Mouse (Mus musculus): ENCODE measurements around the gene Slc35e3. TPM values are rescaled to one million over a fixed set of nuclear protein-coding genes. Genes with fewer than 3 reads are reported as not detected.
"Not testable (repeated sequence)": the region's sequence is repeated elsewhere in the genome, so short reads cannot be mapped to it uniquely, and the experiment has no call there.

Slc35e3 gene
- polyA plus RNA-seq, 1 experiment from 2014 or later: 22.2 TPM

GRCm38 (mm10) chr10:117747711-117748110, 1.5 kb upstream of the Slc35e3 start:
- Histone ChIP-seq H3K9me3 (replicated peaks; ENCODE audit: control insufficient read depth, low read length) (no peaks in the 10 kb centered on the region), H3K4me1 (ENCODE audit: control insufficient read depth, insufficient read depth, low read length) (no peaks in the 10 kb centered on the region), H3K4me2 (ENCODE audit: low read depth, low read length) (no peak overlapping the region), H3K9ac (replicated peaks; ENCODE audit: low read length) (no peak overlapping the region), H3K27ac (replicated peaks; ENCODE audit: low read depth, low read length) (no peak overlapping the region), H3K27me3 (ENCODE audit: control insufficient read depth, insufficient read depth, low read length) (no peaks in the 10 kb centered on the region), H3K36me3 (replicated peaks; ENCODE audit: control insufficient read depth, insufficient read depth, low read depth, low read length) (peaks cover 2% of the 10 kb centered on the region; the same call in 1 of the 2 replicates), H3K4me3 (ENCODE audit: low read depth, low read length) (no peak overlapping the region)
- no peak for DNase-seq (ENCODE audit: low spot score)
- WGBS: 86% methylated on average over 7 of the region's 7 CpGs
- no peak for ATAC-seq (replicated peaks; ENCODE audit: insufficient number of reproducible peaks, low FRiP score, low TSS enrichment, low read depth)

- Histone ChIP-seq H3K4me3 (ENCODE audit: low read depth, low read length) (peak overlapping the region; percentile 50), H3K9ac (replicated peaks; ENCODE audit: low read length) (peak overlapping the region; percentile 52), H3K4me2 (ENCODE audit: low read depth, low read length) (peak overlapping the region; percentile 60)
- not testable (repeated sequence) for H3K27ac ChIP-seq (replicated peaks; ENCODE audit: low read depth, low read length); H3K36me3 ChIP-seq (replicated peaks; ENCODE audit: control insufficient read depth, insufficient read depth, low read depth, low read length); H3K4me1 ChIP-seq (ENCODE audit: control insufficient read depth, insufficient read depth, low read length); H3K27me3 ChIP-seq (ENCODE audit: control insufficient read depth, insufficient read depth, low read length); H3K9me3 ChIP-seq (replicated peaks; ENCODE audit: control insufficient read depth, low read length)
- peak; percentile 14 for ATAC-seq (replicated peaks; ENCODE audit: insufficient number of reproducible peaks, low FRiP score, low TSS enrichment, low read depth)
- peak; percentile 17 for DNase-seq (ENCODE audit: low spot score)
- under 1% methylated on average over 14 of the region's 46 CpGs for WGBS
Measured at GRCm38 (mm10) chr10:117745570-117746296, 432 bp downstream of the Slc35e3 start.

- Histone ChIP-seq H3K4me1 (ENCODE audit: control insufficient read depth, insufficient read depth, low read length) (no peaks in the 10 kb centered on the region; the same call in 1 of the 2 replicates), H3K27me3 (ENCODE audit: control insufficient read depth, insufficient read depth, low read length) (no peaks in the 10 kb centered on the region), H3K36me3 (replicated peaks; ENCODE audit: control insufficient read depth, insufficient read depth, low read depth, low read length) (peaks cover 2% of the 10 kb centered on the region; the same call in 1 of the 2 replicates), H3K4me3 (ENCODE audit: low read depth, low read length) (no peak overlapping the region), H3K27ac (replicated peaks; ENCODE audit: low read depth, low read length) (no peak overlapping the region), H3K4me2 (ENCODE audit: low read depth, low read length) (no peak overlapping the region), H3K9ac (replicated peaks; ENCODE audit: low read length) (no peak overlapping the region), H3K9me3 (replicated peaks; ENCODE audit: control insufficient read depth, low read length) (no peaks in the 10 kb centered on the region)
- 86% methylated on average over 4 of the region's 4 CpGs for WGBS
- ATAC-seq (replicated peaks; ENCODE audit: insufficient number of reproducible peaks, low FRiP score, low TSS enrichment, low read depth) (no peak), DNase-seq (ENCODE audit: low spot score) (no peak)
Measured at GRCm38 (mm10) chr10:117743917-117744316, 2.2 kb downstream of the Slc35e3 start.

DNA sequence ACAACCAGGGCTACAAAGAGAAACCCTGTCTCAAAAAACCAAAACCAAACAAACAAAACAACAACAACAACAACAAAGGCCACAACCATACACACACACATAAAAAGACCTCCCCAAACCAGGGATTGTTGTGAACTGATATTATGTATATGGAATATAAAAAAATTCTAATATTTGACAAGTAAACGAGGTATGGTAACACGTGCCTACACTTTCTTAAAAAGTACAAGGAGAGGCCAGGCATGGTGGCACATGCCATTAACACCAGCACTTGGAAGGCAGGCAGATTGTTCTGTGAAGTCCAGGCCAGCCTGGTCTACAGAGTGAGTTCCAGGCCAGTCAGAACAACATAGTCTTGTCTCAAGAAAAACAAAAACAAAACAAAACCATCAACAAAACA, 3.0 kb downstream of the Slc35e3 start:
- no peak for ATAC-seq (replicated peaks; ENCODE audit: insufficient number of reproducible peaks, low FRiP score, low TSS enrichment, low read depth)
- H3K9me3 ChIP-seq (replicated peaks; ENCODE audit: control insufficient read depth, low read length): no peaks in the 10 kb centered on the region
- H3K27ac ChIP-seq (replicated peaks; ENCODE audit: low read depth, low read length): no peak overlapping the region
- 90% methylated on average over 2 of the region's 2 CpGs for WGBS
- H3K36me3 ChIP-seq (replicated peaks; ENCODE audit: control insufficient read depth, insufficient read depth, low read depth, low read length): peaks cover 4% of the 10 kb centered on the region; the same call in 1 of the 2 replicates
- H3K9ac ChIP-seq (replicated peaks; ENCODE audit: low read length): no peak overlapping the region
- H3K27me3 ChIP-seq (ENCODE audit: control insufficient read depth, insufficient read depth, low read length): no peaks in the 10 kb centered on the region
- H3K4me2 ChIP-seq (ENCODE audit: low read depth, low read length): no peak overlapping the region
- H3K4me1 ChIP-seq (ENCODE audit: control insufficient read depth, insufficient read depth, low read length): no peaks in the 10 kb centered on the region; the same call in 1 of the 2 replicates
- H3K4me3 ChIP-seq (ENCODE audit: low read depth, low read length): no peak overlapping the region
- no peak for DNase-seq (ENCODE audit: low spot score)

- 93% methylated on average over 4 of the region's 4 CpGs for WGBS
- H3K4me3 ChIP-seq (ENCODE audit: low read depth, low read length): no peak overlapping the region
- H3K9me3 ChIP-seq (replicated peaks; ENCODE audit: control insufficient read depth, low read length): no peaks in the 10 kb centered on the region
- DNase-seq (ENCODE audit: low spot score) (no peak), ATAC-seq (replicated peaks; ENCODE audit: insufficient number of reproducible peaks, low FRiP score, low TSS enrichment, low read depth) (no peak)
- no peak overlapping the region for H3K9ac ChIP-seq (replicated peaks; ENCODE audit: low read length)
- no peak overlapping the region for H3K4me2 ChIP-seq (ENCODE audit: low read depth, low read length)
- no peak overlapping the region for H3K27ac ChIP-seq (replicated peaks; ENCODE audit: low read depth, low read length)
- H3K27me3 ChIP-seq (ENCODE audit: control insufficient read depth, insufficient read depth, low read length): no peaks in the 10 kb centered on the region
- no peaks in the 10 kb centered on the region; the same call in 1 of the 2 replicates for H3K4me1 ChIP-seq (ENCODE audit: control insufficient read depth, insufficient read depth, low read length)
- peaks cover 5% of the 10 kb centered on the region; the same call in 1 of the 2 replicates for H3K36me3 ChIP-seq (replicated peaks; ENCODE audit: control insufficient read depth, insufficient read depth, low read depth, low read length)
Measured at GRCm38 (mm10) chr10:117742618-117743017, 3.5 kb downstream of the Slc35e3 start.

GRCm38 (mm10) chr10:117741698-117742475, 4.3 kb downstream of the Slc35e3 start:
- DNase-seq (ENCODE audit: low spot score) (no peak), ATAC-seq (replicated peaks; ENCODE audit: insufficient number of reproducible peaks, low FRiP score, low TSS enrichment, low read depth) (no peak)
- H3K36me3 ChIP-seq (replicated peaks; ENCODE audit: control insufficient read depth, insufficient read depth, low read depth, low read length): peaks cover 5% of the 10 kb centered on the region; the same call in 1 of the 2 replicates
- no peak overlapping the region for H3K4me3 ChIP-seq (ENCODE audit: low read depth, low read length)
- H3K9me3 ChIP-seq (replicated peaks; ENCODE audit: control insufficient read depth, low read length): no peaks in the 10 kb centered on the region
- peak overlapping the region; percentile 10 for H3K9ac ChIP-seq (replicated peaks; ENCODE audit: low read length)
- no peaks in the 10 kb centered on the region; the same call in 1 of the 2 replicates for H3K4me1 ChIP-seq (ENCODE audit: control insufficient read depth, insufficient read depth, low read length)
- 0 out of 2 replicates have a peak overlapping the region, but pooled peaks have one; percentile 13 for H3K27ac ChIP-seq (replicated peaks; ENCODE audit: low read depth, low read length)
- no peak overlapping the region for H3K4me2 ChIP-seq (ENCODE audit: low read depth, low read length)
- no peaks in the 10 kb centered on the region for H3K27me3 ChIP-seq (ENCODE audit: control insufficient read depth, insufficient read depth, low read length)
- 73% methylated on average over 15 of the region's 15 CpGs for WGBS

GRCm38 (mm10) chr10:117740921-117741320, 5.2 kb downstream of the Slc35e3 start:
- H3K36me3 ChIP-seq (replicated peaks; ENCODE audit: control insufficient read depth, insufficient read depth, low read depth, low read length): peaks cover 5% of the 10 kb centered on the region; the same call in 1 of the 2 replicates
- WGBS: 79% methylated on average over 9 of the region's 9 CpGs
- H3K4me1 ChIP-seq (ENCODE audit: control insufficient read depth, insufficient read depth, low read length): no peaks in the 10 kb centered on the region; the same call in 1 of the 2 replicates
- ATAC-seq (replicated peaks; ENCODE audit: insufficient number of reproducible peaks, low FRiP score, low TSS enrichment, low read depth) (no peak), DNase-seq (ENCODE audit: low spot score) (no peak)
- H3K4me2 ChIP-seq (ENCODE audit: low read depth, low read length): no peak overlapping the region
- H3K27ac ChIP-seq (replicated peaks; ENCODE audit: low read depth, low read length): no peak overlapping the region
- H3K27me3 ChIP-seq (ENCODE audit: control insufficient read depth, insufficient read depth, low read length): no peaks in the 10 kb centered on the region
- H3K9me3 ChIP-seq (replicated peaks; ENCODE audit: control insufficient read depth, low read length): no peaks in the 10 kb centered on the region
- H3K4me3 ChIP-seq (ENCODE audit: low read depth, low read length): no peak overlapping the region
- H3K9ac ChIP-seq (replicated peaks; ENCODE audit: low read length): no peak overlapping the region

DNA sequence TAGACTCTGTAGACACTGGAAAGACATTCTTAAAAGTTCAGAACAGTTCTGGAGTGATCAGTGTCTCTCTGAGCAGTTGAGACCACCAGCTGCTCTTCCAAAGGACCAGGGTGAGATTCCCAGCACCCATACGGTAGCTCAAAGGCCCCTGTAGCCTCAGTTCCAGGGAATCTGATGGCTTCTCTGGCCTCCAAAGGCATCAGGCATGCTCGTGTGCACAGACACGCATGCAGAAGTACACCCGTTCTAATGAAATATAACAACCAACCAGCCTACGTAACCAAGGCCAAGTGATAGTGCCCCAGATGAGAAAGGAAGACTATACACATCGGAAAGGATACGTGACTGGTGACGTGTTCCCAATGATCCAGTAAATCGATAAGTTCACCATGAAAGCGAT, 6.0 kb downstream of the Slc35e3 start:
- H3K27ac ChIP-seq (replicated peaks; ENCODE audit: low read depth, low read length): no peak overlapping the region
- no peak overlapping the region for H3K4me3 ChIP-seq (ENCODE audit: low read depth, low read length)
- no peaks in the 10 kb centered on the region; the same call in 1 of the 2 replicates for H3K4me1 ChIP-seq (ENCODE audit: control insufficient read depth, insufficient read depth, low read length)
- no peak for DNase-seq (ENCODE audit: low spot score)
- 95% methylated on average over 10 of the region's 10 CpGs for WGBS
- H3K27me3 ChIP-seq (ENCODE audit: control insufficient read depth, insufficient read depth, low read length): no peaks in the 10 kb centered on the region
- H3K4me2 ChIP-seq (ENCODE audit: low read depth, low read length): no peak overlapping the region
- no peaks in the 10 kb centered on the region for H3K9me3 ChIP-seq (replicated peaks; ENCODE audit: control insufficient read depth, low read length)
- peaks cover 5% of the 10 kb centered on the region; the same call in 1 of the 2 replicates for H3K36me3 ChIP-seq (replicated peaks; ENCODE audit: control insufficient read depth, insufficient read depth, low read depth, low read length)
- ATAC-seq (replicated peaks; ENCODE audit: insufficient number of reproducible peaks, low FRiP score, low TSS enrichment, low read depth): no peak
- no peak overlapping the region for H3K9ac ChIP-seq (replicated peaks; ENCODE audit: low read length)

Measured in embryonic facial prominence, embryonic 11.5 days (tissue).